Mouse (Mus musculus): Measurements from ENCODE around the gene Gjd3. TPM values are rescaled to one million over a fixed set of nuclear protein-coding genes. Genes with fewer than 3 reads are reported as not detected.
A peak's percentile ranks its signal among the peaks of the same experiment; 100 is the strongest.

Gjd3 gene
- polyA plus RNA-seq, 1 experiment from 2014 or later, result 2.2 TPM

DNA sequence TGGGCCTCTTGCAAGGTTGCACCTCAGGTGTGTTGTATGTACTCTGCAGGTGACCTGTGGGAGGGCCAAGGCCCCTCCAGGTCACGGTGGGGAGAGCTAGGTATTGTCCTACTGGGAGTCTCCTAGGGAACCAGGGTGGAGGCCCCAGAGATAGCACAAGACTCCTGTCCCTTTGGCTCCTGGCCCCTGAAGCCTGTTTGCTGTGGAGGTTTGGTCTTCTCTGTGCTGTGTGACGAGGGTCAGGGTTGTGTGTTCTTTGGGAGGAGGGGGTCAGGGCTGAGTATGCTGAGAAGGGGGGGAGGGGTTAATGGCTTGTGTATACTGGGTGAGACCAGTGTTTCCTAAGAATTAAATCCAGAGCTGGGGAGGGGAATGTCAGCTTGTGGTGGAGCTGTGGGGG lies 29.5 kb downstream of the Gjd3 start:
- Histone ChIP-seq H3K4me3 (ENCODE audit: low read depth, low read length) (no peak overlapping the region), H3K4me1 (ENCODE audit: control insufficient read depth, insufficient read depth, low read length) (peaks cover 34% of the 10 kb centered on the region), H3K27ac (ENCODE audit: low read depth, low read length) (no peak overlapping the region), H3K27me3 (ENCODE audit: control insufficient read depth, insufficient read depth, low read length) (no peaks in the 10 kb centered on the region), H3K36me3 (ENCODE audit: control insufficient read depth, insufficient read depth, low read length) (no peaks in the 10 kb centered on the region), H3K9ac (replicated peaks; ENCODE audit: low read depth, low read length) (no peak overlapping the region), H3K9me3 (ENCODE audit: control insufficient read depth, low read length) (no peaks in the 10 kb centered on the region), H3K4me2 (ENCODE audit: low read depth, low read length) (no peak overlapping the region)
- 8% methylated on average over 2 of the region's 2 CpGs for WGBS
- ATAC-seq (ENCODE audit: low read depth), result no peak

DNA sequence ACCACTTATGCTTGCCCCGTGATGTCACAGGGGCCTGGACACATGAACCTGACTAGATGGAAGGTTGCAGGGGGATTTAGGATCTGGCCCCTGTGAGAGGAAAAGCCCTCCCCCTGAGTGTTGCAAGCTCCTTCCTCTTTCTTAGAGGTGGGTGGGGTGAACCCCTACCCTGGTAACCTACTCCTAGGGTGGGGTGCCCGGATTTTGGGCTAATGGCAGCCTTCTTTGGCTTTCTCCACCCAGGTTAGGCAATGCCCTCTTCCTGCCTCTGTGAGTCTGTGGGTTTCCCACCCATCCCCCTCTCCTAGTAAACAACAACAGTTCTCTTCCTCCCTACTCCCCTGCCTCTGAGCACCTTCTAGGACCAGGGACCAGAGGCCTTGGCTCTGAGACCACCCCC lies 30.1 kb downstream of the Gjd3 start:
- no peak for ATAC-seq (ENCODE audit: low read depth)
- Histone ChIP-seq H3K4me3 (ENCODE audit: low read depth, low read length) (no peak overlapping the region), H3K4me1 (ENCODE audit: control insufficient read depth, insufficient read depth, low read length) (peaks cover 34% of the 10 kb centered on the region), H3K27ac (ENCODE audit: low read depth, low read length) (no peak overlapping the region), H3K9ac (replicated peaks; ENCODE audit: low read depth, low read length) (no peak overlapping the region), H3K9me3 (ENCODE audit: control insufficient read depth, low read length) (no peaks in the 10 kb centered on the region), H3K36me3 (ENCODE audit: control insufficient read depth, insufficient read depth, low read length) (no peaks in the 10 kb centered on the region), H3K4me2 (ENCODE audit: low read depth, low read length) (no peak overlapping the region), H3K27me3 (ENCODE audit: control insufficient read depth, insufficient read depth, low read length) (no peaks in the 10 kb centered on the region)
- WGBS, result 76% methylated on average over 2 of the region's 2 CpGs

DNA sequence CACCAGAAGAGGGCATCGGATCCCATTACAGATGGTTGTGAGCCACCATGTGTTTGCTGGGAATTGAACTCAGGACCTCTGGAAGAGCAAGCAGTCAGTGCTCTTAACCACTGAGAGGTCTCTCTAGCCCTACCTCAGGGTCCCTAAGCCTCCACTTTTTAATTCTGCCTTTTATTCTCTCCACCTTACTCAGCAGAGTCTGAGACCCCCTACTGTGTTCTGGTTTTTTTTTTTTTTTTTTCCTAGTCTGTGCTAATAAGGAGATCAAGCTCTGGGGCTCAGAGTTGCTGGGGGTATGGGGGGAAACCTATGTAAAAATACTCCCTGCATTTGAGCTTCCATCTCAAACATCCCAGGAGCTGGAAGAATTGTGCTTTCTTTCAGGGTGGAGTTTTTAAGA lies 30.7 kb downstream of the Gjd3 start:
- Histone ChIP-seq H3K27me3 (ENCODE audit: control insufficient read depth, insufficient read depth, low read length) (no peaks in the 10 kb centered on the region), H3K36me3 (ENCODE audit: control insufficient read depth, insufficient read depth, low read length) (no peaks in the 10 kb centered on the region), H3K9ac (replicated peaks; ENCODE audit: low read depth, low read length) (no peak overlapping the region), H3K4me2 (ENCODE audit: low read depth, low read length) (no peak overlapping the region), H3K4me1 (ENCODE audit: control insufficient read depth, insufficient read depth, low read length) (peaks cover 37% of the 10 kb centered on the region), H3K27ac (ENCODE audit: low read depth, low read length) (no peak overlapping the region), H3K9me3 (ENCODE audit: control insufficient read depth, low read length) (no peaks in the 10 kb centered on the region), H3K4me3 (ENCODE audit: low read depth, low read length) (no peak overlapping the region)
- 90% methylated on average over 1 of the region's 1 CpGs for WGBS
- no peak for ATAC-seq (ENCODE audit: low read depth)

DNA sequence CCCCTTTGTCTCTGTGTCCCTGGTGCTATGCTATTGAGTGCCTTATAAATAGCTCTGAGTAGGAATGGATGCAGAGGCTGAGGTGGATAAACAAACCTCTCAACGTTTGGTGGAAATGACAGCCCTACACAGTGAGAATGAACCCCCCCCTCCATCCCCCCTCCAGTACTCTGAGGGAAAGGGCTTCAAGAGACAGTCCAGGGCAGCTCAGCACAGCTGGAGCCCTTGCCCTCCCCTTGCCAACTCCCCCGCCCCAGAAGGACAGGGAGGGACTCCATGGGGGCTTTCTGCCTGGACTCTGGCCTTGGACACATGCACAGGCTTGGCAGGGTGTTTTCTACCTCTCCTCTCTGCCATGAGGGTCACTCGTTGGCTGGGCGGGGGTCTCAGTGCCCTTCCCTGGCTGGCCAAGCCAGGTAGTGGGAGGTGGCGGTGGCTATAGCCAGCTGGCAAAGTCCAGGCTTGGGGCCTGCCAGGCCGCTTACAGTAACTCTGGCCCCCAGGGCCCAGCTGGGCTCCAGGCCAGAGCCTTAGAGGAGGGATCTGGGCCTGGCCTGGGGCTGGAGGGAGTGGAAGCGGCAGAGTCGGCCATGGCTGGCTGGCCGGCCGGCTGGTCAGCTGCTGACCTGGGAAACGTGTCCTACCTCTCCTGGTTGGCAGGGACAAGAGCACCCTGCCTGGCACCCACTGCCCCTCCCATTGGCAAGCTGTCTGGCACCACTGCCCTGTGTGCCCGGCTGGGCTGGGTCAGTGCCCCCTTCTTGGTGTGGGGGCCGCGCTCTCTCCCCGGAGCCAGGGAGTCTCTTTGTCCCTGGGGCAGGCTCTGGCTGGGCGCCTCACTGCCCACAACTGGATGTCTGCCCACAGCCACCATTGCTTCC lies 31.6 kb downstream of the Gjd3 start:
- H3K27ac ChIP-seq (ENCODE audit: low read depth, low read length), result peak overlapping the region; percentile 66
- H3K4me2 ChIP-seq (ENCODE audit: low read depth, low read length), result no peak overlapping the region
- H3K27me3 ChIP-seq (ENCODE audit: control insufficient read depth, insufficient read depth, low read length), result no peaks in the 10 kb centered on the region
- no peaks in the 10 kb centered on the region for H3K9me3 ChIP-seq (ENCODE audit: control insufficient read depth, low read length)
- peaks cover 37% of the 10 kb centered on the region for H3K4me1 ChIP-seq (ENCODE audit: control insufficient read depth, insufficient read depth, low read length)
- ATAC-seq (ENCODE audit: low read depth), result peak; percentile 25; the same call in 1 of the 2 replicates
- 49% methylated on average over 16 of the region's 16 CpGs for WGBS
- no peak overlapping the region for H3K9ac ChIP-seq (replicated peaks; ENCODE audit: low read depth, low read length)
- H3K4me3 ChIP-seq (ENCODE audit: low read depth, low read length), result no peak overlapping the region
- H3K36me3 ChIP-seq (ENCODE audit: control insufficient read depth, insufficient read depth, low read length), result no peaks in the 10 kb centered on the region

DNA sequence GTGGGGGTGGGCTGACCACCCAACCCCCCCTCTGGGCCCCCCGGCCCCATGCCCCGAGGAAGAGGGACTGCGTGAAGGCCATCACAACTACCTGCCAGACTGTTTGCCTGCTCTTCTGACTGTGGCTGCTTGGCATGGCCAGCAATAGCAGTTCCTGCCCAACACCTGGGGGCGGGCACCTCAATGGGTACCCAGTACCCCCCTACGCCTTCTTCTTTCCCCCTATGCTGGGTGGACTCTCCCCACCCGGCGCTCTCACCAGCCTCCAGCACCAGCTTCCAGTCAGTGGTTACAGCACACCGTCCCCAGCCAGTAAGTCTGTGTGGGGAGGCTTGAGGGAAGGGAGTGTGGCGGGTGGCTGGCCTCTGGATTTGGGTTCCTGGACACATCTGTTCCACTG lies 32.3 kb downstream of the Gjd3 start:
- Histone ChIP-seq H3K9me3 (ENCODE audit: control insufficient read depth, low read length) (no peaks in the 10 kb centered on the region), H3K4me2 (ENCODE audit: low read depth, low read length) (no peak overlapping the region), H3K4me1 (ENCODE audit: control insufficient read depth, insufficient read depth, low read length) (peaks cover 33% of the 10 kb centered on the region), H3K36me3 (ENCODE audit: control insufficient read depth, insufficient read depth, low read length) (no peaks in the 10 kb centered on the region), H3K9ac (replicated peaks; ENCODE audit: low read depth, low read length) (no peak overlapping the region), H3K27me3 (ENCODE audit: control insufficient read depth, insufficient read depth, low read length) (no peaks in the 10 kb centered on the region), H3K4me3 (ENCODE audit: low read depth, low read length) (no peak overlapping the region), H3K27ac (ENCODE audit: low read depth, low read length) (peak overlapping the region; percentile 66; the same call in 1 of the 2 replicates)
- no peak for ATAC-seq (ENCODE audit: low read depth)
- WGBS, result 89% methylated on average over 8 of the region's 9 CpGs

DNA sequence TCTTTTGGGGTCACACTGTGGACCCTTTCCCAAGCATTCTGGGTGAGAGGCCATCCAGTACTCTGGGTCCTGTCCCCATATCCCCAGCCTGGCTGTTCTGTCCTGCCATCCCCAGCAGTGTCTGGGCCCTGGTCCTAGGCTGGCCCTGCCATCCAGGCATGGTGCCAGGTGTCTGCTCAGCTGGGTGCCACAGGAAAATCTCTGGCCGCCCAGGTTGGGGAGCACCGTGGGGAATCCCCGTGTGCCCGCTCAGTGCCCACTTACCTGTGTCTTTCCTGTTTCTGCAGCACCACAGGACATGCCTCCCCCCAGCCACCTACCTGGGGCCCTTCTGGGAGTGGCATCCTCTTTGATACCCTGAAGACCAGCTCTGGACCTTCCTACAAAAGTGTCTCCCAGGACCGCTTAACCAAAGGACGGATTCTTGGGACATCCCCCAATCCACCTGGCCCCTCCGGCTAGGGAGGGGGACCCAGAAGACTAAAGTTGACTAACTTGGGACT lies 32.8 kb downstream of the Gjd3 start:
- H3K27me3 ChIP-seq (ENCODE audit: control insufficient read depth, insufficient read depth, low read length), result no peaks in the 10 kb centered on the region
- H3K4me3 ChIP-seq (ENCODE audit: low read depth, low read length), result no peak overlapping the region
- no peak overlapping the region for H3K27ac ChIP-seq (ENCODE audit: low read depth, low read length)
- WGBS, result 87% methylated on average over 7 of the region's 7 CpGs
- peaks cover 31% of the 10 kb centered on the region for H3K4me1 ChIP-seq (ENCODE audit: control insufficient read depth, insufficient read depth, low read length)
- no peak overlapping the region for H3K4me2 ChIP-seq (ENCODE audit: low read depth, low read length)
- no peaks in the 10 kb centered on the region for H3K9me3 ChIP-seq (ENCODE audit: control insufficient read depth, low read length)
- no peak overlapping the region for H3K9ac ChIP-seq (replicated peaks; ENCODE audit: low read depth, low read length)
- no peak for ATAC-seq (ENCODE audit: low read depth)
- no peaks in the 10 kb centered on the region for H3K36me3 ChIP-seq (ENCODE audit: control insufficient read depth, insufficient read depth, low read length)

DNA sequence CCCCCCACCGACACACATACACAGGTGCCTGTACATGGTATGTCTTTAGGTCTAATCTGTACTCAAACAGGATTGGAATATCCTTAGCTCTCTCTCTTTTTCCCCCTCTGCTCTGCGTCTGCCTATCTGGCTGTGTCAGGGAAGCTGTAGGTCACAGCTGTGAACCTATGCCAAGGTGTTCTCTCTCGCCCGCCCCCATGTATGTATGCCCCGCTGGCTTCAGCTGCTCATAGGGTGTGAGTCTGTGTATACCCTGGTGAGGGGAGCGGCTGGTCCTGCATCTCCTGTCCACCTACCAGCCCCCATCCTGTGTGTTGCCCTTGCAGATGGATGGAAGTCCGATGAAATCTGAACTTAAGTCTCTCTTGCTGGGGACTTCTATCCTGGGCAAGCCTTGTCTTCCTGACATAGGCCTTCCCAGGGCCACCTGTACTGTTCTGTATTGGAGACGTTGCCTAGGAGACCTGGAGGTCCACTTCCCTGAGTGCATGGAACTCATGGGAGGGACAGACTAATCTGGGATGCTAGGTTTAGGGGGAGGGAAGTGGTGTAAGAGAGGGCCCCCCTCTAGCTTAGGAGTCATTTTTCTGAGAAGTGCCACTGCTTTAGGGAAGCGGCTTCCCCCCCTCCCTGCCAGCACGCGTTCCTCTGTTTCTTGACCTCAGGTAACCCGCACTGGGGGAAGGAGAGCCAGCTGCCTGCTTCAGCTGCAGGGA lies 33.4 kb downstream of the Gjd3 start:
- 82% methylated on average over 12 of the region's 12 CpGs for WGBS
- Histone ChIP-seq H3K4me2 (ENCODE audit: low read depth, low read length) (no peak overlapping the region), H3K9ac (replicated peaks; ENCODE audit: low read depth, low read length) (no peak overlapping the region), H3K36me3 (ENCODE audit: control insufficient read depth, insufficient read depth, low read length) (no peaks in the 10 kb centered on the region), H3K4me3 (ENCODE audit: low read depth, low read length) (no peak overlapping the region), H3K27ac (ENCODE audit: low read depth, low read length) (no peak overlapping the region), H3K9me3 (ENCODE audit: control insufficient read depth, low read length) (no peaks in the 10 kb centered on the region), H3K4me1 (ENCODE audit: control insufficient read depth, insufficient read depth, low read length) (peaks cover 31% of the 10 kb centered on the region), H3K27me3 (ENCODE audit: control insufficient read depth, insufficient read depth, low read length) (no peaks in the 10 kb centered on the region)
- no peak for ATAC-seq (ENCODE audit: low read depth)

DNA sequence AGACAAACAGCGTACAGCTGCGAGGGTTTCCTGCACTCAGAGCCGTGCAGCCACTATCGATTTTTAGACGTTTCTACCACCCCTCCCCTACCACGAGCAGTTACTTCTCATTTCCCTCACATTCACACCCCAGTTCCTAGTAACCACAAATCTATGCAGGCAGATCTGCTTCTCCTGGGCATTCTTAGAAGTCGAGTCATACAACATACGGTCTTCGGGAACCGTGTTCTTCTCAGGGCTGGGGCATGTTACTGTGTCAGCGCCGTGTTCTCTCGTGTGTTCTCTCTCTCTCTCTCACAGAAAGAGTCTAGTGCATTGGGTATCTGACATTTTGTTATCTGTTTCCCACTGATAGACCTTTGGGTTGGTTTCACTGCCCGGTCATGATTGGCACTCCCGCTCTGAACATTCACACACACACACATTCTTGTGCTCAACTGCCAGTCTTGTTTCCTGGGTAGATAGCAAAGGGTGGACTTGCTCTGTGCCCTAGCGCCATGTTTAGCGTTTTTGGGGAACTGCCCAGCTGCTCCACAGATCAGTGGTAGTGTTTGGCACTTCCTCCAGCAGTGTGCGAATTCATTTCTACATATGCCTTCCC lies 34.7 kb downstream of the Gjd3 start:
- Histone ChIP-seq H3K4me3 (ENCODE audit: low read depth, low read length) (no peak overlapping the region), H3K9ac (replicated peaks; ENCODE audit: low read depth, low read length) (no peak overlapping the region), H3K27me3 (ENCODE audit: control insufficient read depth, insufficient read depth, low read length) (no peaks in the 10 kb centered on the region), H3K9me3 (ENCODE audit: control insufficient read depth, low read length) (no peaks in the 10 kb centered on the region), H3K27ac (ENCODE audit: low read depth, low read length) (no peak overlapping the region), H3K4me2 (ENCODE audit: low read depth, low read length) (no peak overlapping the region), H3K4me1 (ENCODE audit: control insufficient read depth, insufficient read depth, low read length) (peaks cover 32% of the 10 kb centered on the region), H3K36me3 (ENCODE audit: control insufficient read depth, insufficient read depth, low read length) (no peaks in the 10 kb centered on the region)
- 79% methylated on average over 18 of the region's 18 CpGs for whole genome bisulfite sequencing
- ATAC-seq (ENCODE audit: low read depth), result no peak

DNA sequence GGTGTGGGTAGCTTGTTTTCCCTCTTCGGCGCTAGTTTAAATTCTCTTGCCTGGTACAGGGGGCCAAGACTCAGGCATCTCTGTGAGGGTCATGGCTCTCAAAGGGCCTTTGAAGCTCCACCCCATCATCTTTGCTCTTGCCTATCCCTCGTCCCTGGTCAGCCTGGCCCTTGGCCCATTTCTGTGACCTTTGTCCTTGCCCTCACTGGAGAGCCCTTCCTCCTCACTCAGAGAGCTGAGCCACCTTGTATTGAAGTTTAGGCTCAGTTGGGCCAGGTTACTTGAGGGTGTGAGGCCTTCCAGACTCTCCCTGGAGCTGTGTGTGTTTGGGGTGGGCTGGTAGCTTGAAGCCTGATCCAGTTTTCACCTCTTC lies 37.2 kb downstream of the Gjd3 start:
- H3K9me3 ChIP-seq (ENCODE audit: control insufficient read depth, low read length), result no peaks in the 10 kb centered on the region
- 55% methylated on average over 3 of the region's 3 CpGs for WGBS
- H3K27ac ChIP-seq (ENCODE audit: low read depth, low read length), result no peak overlapping the region
- 0 out of 2 replicates have a peak overlapping the region, but pooled peaks have one; percentile 11 for H3K9ac ChIP-seq (replicated peaks; ENCODE audit: low read depth, low read length)
- H3K27me3 ChIP-seq (ENCODE audit: control insufficient read depth, insufficient read depth, low read length), result no peaks in the 10 kb centered on the region
- H3K4me3 ChIP-seq (ENCODE audit: low read depth, low read length), result no peak overlapping the region
- ATAC-seq (ENCODE audit: low read depth), result no peak
- H3K36me3 ChIP-seq (ENCODE audit: control insufficient read depth, insufficient read depth, low read length), result no peaks in the 10 kb centered on the region
- peaks cover 40% of the 10 kb centered on the region for H3K4me1 ChIP-seq (ENCODE audit: control insufficient read depth, insufficient read depth, low read length)
- H3K4me2 ChIP-seq (ENCODE audit: low read depth, low read length), result no peak overlapping the region

Measured in neural tube, embryonic 14.5 days (tissue).